Mouse (Mus musculus) frontal cortex, postnatal 10 days (tissue): ENCODE measurements around the gene Eif4a3.
A peak's percentile ranks its signal among the peaks of the same experiment; 100 is the strongest.

Experiments used
- DNase-seq, 2 experiments: peaks; one replicate each; pipeline ENCODE4 v3.0.0; 2022; ENCODE audit warnings: low spot score in 2 of 2, mixed read lengths in 1 of 2

The Eif4a3 gene

GRCm38 (mm10) chr11:119299391-119300245 is at the start of gene Eif4a3:
Gene Eif4a3, minus strand, starts transcription at chr11:119300089.
- peak; percentile 86 to 95 for DNase-seq

- no peak for DNase-seq
Measured at GRCm38 (mm10) chr11:119347125-119347524, 47.2 kb upstream of the Eif4a3 start.

- DNase-seq, result no peak
Measured at GRCm38 (mm10) chr11:119344865-119345264, 45.0 kb upstream of the Eif4a3 start.

GRCm38 (mm10) chr11:119344178-119344577 is 44.3 kb upstream of the Eif4a3 start:
- DNase-seq, result no peak

GRCm38 (mm10) chr11:119339637-119340036 is 39.7 kb upstream of the Eif4a3 start:
- DNase-seq, result peak; percentile 35 to 55

- no peak for DNase-seq
Measured at GRCm38 (mm10) chr11:119339179-119339578, 39.3 kb upstream of the Eif4a3 start.

- no peak for DNase-seq
Measured at GRCm38 (mm10) chr11:119338271-119339059, 38.6 kb upstream of the Eif4a3 start.

GRCm38 (mm10) chr11:119331970-119332369 is 32.1 kb upstream of the Eif4a3 start:
- no peak for DNase-seq

- DNase-seq, result no peak
Measured at GRCm38 (mm10) chr11:119330592-119330991, 30.7 kb upstream of the Eif4a3 start.

- no peak for DNase-seq
Measured at GRCm38 (mm10) chr11:119325068-119325467, 25.2 kb upstream of the Eif4a3 start.

- DNase-seq, result no peak
Measured at GRCm38 (mm10) chr11:119322521-119322920, 22.6 kb upstream of the Eif4a3 start.

GRCm38 (mm10) chr11:119316720-119317119 is 16.8 kb upstream of the Eif4a3 start:
- DNase-seq, result no peak

- no peak for DNase-seq
Measured at GRCm38 (mm10) chr11:119314252-119314936, 14.5 kb upstream of the Eif4a3 start.

GRCm38 (mm10) chr11:119310621-119311020 is 10.7 kb upstream of the Eif4a3 start:
- DNase-seq, result no peak

- no peak for DNase-seq
Measured at GRCm38 (mm10) chr11:119307916-119308315, 8.0 kb upstream of the Eif4a3 start.

GRCm38 (mm10) chr11:119307658-119307867 is 7.7 kb upstream of the Eif4a3 start, which contains the start of gene Card14:
Gene Card14, plus strand, starts transcription at chr11:119307768.
- no peak for DNase-seq

- DNase-seq, result no peak
Measured at GRCm38 (mm10) chr11:119306762-119307657, 7.1 kb upstream of the Eif4a3 start.

GRCm38 (mm10) chr11:119304904-119305712 is 5.2 kb upstream of the Eif4a3 start:
- no peak for DNase-seq

- DNase-seq, result no peak
Measured at GRCm38 (mm10) chr11:119300986-119301385, 1.1 kb upstream of the Eif4a3 start.

- DNase-seq, result no peak
Measured at GRCm38 (mm10) chr11:119300246-119300935, 502 bp upstream of the Eif4a3 start.
